11 mouse cellular contexts compared by ENCODE assay signal in the genomic region with DNA sequence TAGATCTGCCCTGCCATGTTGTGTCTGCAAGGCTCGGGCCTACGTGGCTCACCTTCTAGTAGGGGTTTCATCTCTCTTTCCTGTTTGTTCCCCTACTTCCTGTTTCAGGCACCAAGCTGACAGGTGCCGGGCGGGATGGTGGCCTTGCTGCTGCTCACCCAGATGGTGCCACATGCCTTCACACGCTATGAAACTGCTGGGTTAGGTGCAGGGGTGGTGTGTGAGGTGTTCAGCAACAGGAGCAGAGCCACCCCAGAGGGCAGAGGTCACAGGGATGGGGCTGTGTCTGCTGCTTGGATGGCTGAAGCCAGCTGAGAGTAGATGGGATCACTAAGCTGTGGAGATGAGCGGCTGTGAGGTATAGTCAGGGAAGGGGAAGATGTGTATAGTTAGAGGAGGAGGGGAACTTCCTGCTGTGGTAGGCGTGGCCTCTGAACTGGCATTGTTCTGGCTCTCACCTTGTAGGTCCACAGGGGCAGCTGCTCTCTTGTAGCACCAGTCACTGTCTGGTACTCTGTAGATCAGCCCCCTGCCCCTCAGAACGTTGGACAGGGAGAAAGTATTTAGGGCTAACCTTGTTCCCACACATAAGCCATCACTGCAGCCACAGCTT. TPM values are rescaled to one million over a fixed set of nuclear protein-coding genes. Genes with fewer than 3 reads are reported as not detected.
DNase-seq lines count a peak whose midpoint lies in the region; ATAC-seq and TF ChIP-seq lines count a peak whose summit lies in the region.
"Had no signal": no experiment of that assay in that cellular context is flagged by ENCODE, and none has a peak within 500 bp of the region (broad histone marks: within the 10 kb centered on the region; RNA-seq: fewer than 3 reads in every experiment).

No protein-coding gene starts in this region.

- no peaks in the 10 kb centered on the region for H3K9me3 ChIP-seq in heart, postnatal 0 days (replicated peaks; ENCODE audit: control insufficient read depth, low read length)
- H3K9me3 ChIP-seq: stomach, embryonic 15.5 days had no signal

- H3K36me3 ChIP-seq in heart, postnatal 0 days (replicated peaks; ENCODE audit: control insufficient read depth, insufficient read depth, low read length): no peaks in the 10 kb centered on the region
- H3K36me3 ChIP-seq: stomach, embryonic 15.5 days had no signal

- 70% methylated on average over 8 of the region's 8 CpGs for WGBS in heart, postnatal 0 days

- intact Hi-C loops in left cerebral cortex, postnatal 4 days (cut with DNase I): no loop called here
- intact Hi-C loops in heart, postnatal 25 days (cut with DNase I): no loop called here

- H3K27me3 ChIP-seq in heart, postnatal 0 days (ENCODE audit: control insufficient read depth, insufficient read depth, low read length): no peaks in the 10 kb centered on the region
- H3K27me3 ChIP-seq: stomach, embryonic 15.5 days had no signal

- H3K4me2 ChIP-seq in heart, postnatal 0 days (ENCODE audit: low read depth, low read length): no peak overlapping the region
- H3K4me2 ChIP-seq: stomach, embryonic 15.5 days had no signal

- no peak for TF ChIP-seq CTCF in heart, postnatal 0 days (IDR thresholded peaks at IDR 0.05; ENCODE audit: low read depth)

- H3K4me1 ChIP-seq in heart, postnatal 0 days (ENCODE audit: control insufficient read depth, insufficient read depth): peaks cover 34% of the 10 kb centered on the region

- TF ChIP-seq EP300 in heart, postnatal 0 days (IDR thresholded peaks at IDR 0.05; ENCODE audit: low read depth): no peak

- no peak for ATAC-seq in heart, postnatal 0 days (ENCODE audit: insufficient read depth, low read depth)
- ATAC-seq in CD4-positive, CD25-positive, alpha-beta regulatory T cell, adult 4 months: peak; percentile 55
- peak; percentile 38 for ATAC-seq in granulocyte monocyte progenitor cell, adult 5-6 weeks (replicated peaks; ENCODE audit: poor library complexity, severe bottlenecking)

- no peak for DNase-seq in heart, postnatal 0 days (ENCODE audit: low spot score)
- no peak for DNase-seq in heart, adult 9 months (ENCODE audit: low spot score in 2 of 2)
- DNase-seq in spleen, postnatal 10 days (ENCODE audit: low spot score in 2 of 2): peak; percentile 29 to 60
- DNase-seq in retina, embryonic 14.5 days (ENCODE audit: low spot score): no peak
- DNase-seq in left cerebral cortex, postnatal 4 days: no peak
- DNase-seq in heart, postnatal 25 days (ENCODE audit: low spot score): no peak
- DNase-seq: cerebellum, adult 11-12 months; gastrocnemius, postnatal 25 days had no signal

- peak overlapping the region; percentile 7; the same call in 1 of the 2 replicates for H3K27ac ChIP-seq in heart, postnatal 0 days (ENCODE audit: low read depth)
- H3K27ac ChIP-seq: stomach, embryonic 15.5 days had no signal

- H3K9ac ChIP-seq in heart, postnatal 0 days (replicated peaks; ENCODE audit: low read depth, low read length): no peak overlapping the region
- H3K9ac ChIP-seq: stomach, embryonic 15.5 days had no signal

- no peak overlapping the region for H3K4me3 ChIP-seq in heart, postnatal 0 days (ENCODE audit: low read depth, low read length)
- H3K4me3 ChIP-seq: stomach, embryonic 15.5 days had no signal

RNA-seq across cellular contexts. Expression of gene Galnt2, which starts 42.5 kb away (rescaled TPM):
- total RNA-seq in heart, postnatal 0 days (2014; rRNA removed; ENCODE audit: low replicate concordance): 30.0 and 35.4 TPM in 2 replicates
- polyA plus RNA-seq in heart, postnatal 0 days (2015; fragmentation: Nextera tagmentation; extraction: Ambion mirVana): 24.6 and 30.3 TPM in 2 replicates
- polyA plus RNA-seq in CD4-positive, CD25-positive, alpha-beta regulatory T cell, adult 4 months (2017; shearing (Covaris generic)): 10 to 100 TPM; 18.5 to 18.7 TPM
- 25.6 and 48.0 TPM in 2 replicates for total RNA-seq in granulocyte monocyte progenitor cell, adult 5-6 weeks (2014; fragmentation: Nextera tagmentation)
- total RNA-seq in granulocyte monocyte progenitor cell, adult 5-6 weeks (2017): 20.4 and 32.7 TPM in 2 replicates
- total RNA-seq in left cerebral cortex, postnatal 4 days (2021): 100 to 1,000 TPM in 1 of 2 experiments, 10 to 100 TPM in 1; 91.8 to 106 TPM
- total RNA-seq in heart, postnatal 25 days (2021): 10 to 100 TPM; 37.7 to 41.6 TPM

Comparison
In these comparisons a context has a peak if more than half of its experiments do, and no peak if none do; other contexts are left out.
1. DNase-seq: peak in spleen, postnatal 10 days (2 of 2); none in heart, postnatal 0 days (single experiment), heart, adult 9 months (0 of 2), retina, embryonic 14.5 days (single experiment), left cerebral cortex, postnatal 4 days (single experiment) and heart, postnatal 25 days (single experiment).